ENCODE assay signal across 8 mouse cellular contexts in genomic region chr6:100218541-100219341, GRCm38 (mm10).
A peak's percentile ranks its signal among the peaks of the same experiment; 100 is the strongest.
DNase-seq lines count a peak whose midpoint lies in the region; ATAC-seq and TF ChIP-seq lines count a peak whose summit lies in the region.

No protein-coding gene starts in this region.

- H3K27me3 ChIP-seq in liver, adult 2 months (ENCODE audit: control insufficient read depth, insufficient read depth, low read length): no peaks in the 10 kb centered on the region
- H3K27me3 ChIP-seq in liver, embryonic 12.5 days (replicated peaks): peaks cover 9% of the 10 kb centered on the region; the same call in 1 of the 2 replicates
- H3K27me3 ChIP-seq in forebrain, embryonic 15.5 days: no peaks in the 10 kb centered on the region
- H3K27me3 ChIP-seq in heart, postnatal 0 days (ENCODE audit: control insufficient read depth, insufficient read depth, low read length): no peaks in the 10 kb centered on the region
- peaks cover 9% of the 10 kb centered on the region; the same call in 1 of the 2 replicates for H3K27me3 ChIP-seq in limb, embryonic 15.5 days

- no peaks in the 10 kb centered on the region for H3K9me3 ChIP-seq in liver, embryonic 12.5 days (replicated peaks)
- H3K9me3 ChIP-seq in forebrain, embryonic 15.5 days: no peaks in the 10 kb centered on the region
- H3K9me3 ChIP-seq in heart, postnatal 0 days (replicated peaks; ENCODE audit: control insufficient read depth, low read length): no peaks in the 10 kb centered on the region
- no peaks in the 10 kb centered on the region for H3K9me3 ChIP-seq in limb, embryonic 15.5 days

- no peak overlapping the region for H3K27ac ChIP-seq in liver, adult 2 months (replicated peaks; ENCODE audit: insufficient read depth, low read depth, low read length)
- no peak overlapping the region for H3K27ac ChIP-seq in liver, embryonic 12.5 days
- H3K27ac ChIP-seq in forebrain, embryonic 15.5 days (replicated peaks): peak overlapping the region; percentile 41; the same call in 1 of the 2 replicates
- peak overlapping the region; percentile 37 for H3K27ac ChIP-seq in heart, postnatal 0 days (ENCODE audit: low read depth)
- peak overlapping the region; percentile 75 for H3K27ac ChIP-seq in limb, embryonic 15.5 days

- 41% methylated on average over 13 of the region's 13 CpGs for WGBS in liver, adult 2 months
- WGBS in liver, embryonic 12.5 days (ENCODE audit: insufficient replicate concordance): 67% methylated on average over 13 of the region's 13 CpGs
- 27% methylated on average over 13 of the region's 13 CpGs for WGBS in forebrain, embryonic 15.5 days
- WGBS in heart, postnatal 0 days: 46% methylated on average over 13 of the region's 13 CpGs
- WGBS in limb, embryonic 15.5 days: 34% methylated on average over 13 of the region's 13 CpGs

- no peak for TF ChIP-seq POLR2A in liver, adult 2 months (IDR thresholded peaks at IDR 0.05; ENCODE audit: extremely low read depth, insufficient read depth, low read length)

- no peaks in the 10 kb centered on the region for H3K79me2 ChIP-seq in liver, adult 2 months (ENCODE audit: control insufficient read depth, insufficient read depth, low read length)

- DNase-seq in liver, adult 2 months (ENCODE audit: extremely low read depth, low read depth, low spot score): peak; percentile 95
- peak; percentile 77 for DNase-seq in heart, postnatal 0 days (ENCODE audit: low spot score)
- peak; percentile 67 to 88 for DNase-seq in kidney, postnatal 25 days
- DNase-seq in retina, embryonic 14.5 days (ENCODE audit: low spot score): peak; percentile 59
- DNase-seq in yolk sac, embryonic 10.5 days (ENCODE audit: low spot score): no peak

- no peak for TF ChIP-seq EP300 in heart, postnatal 0 days (IDR thresholded peaks at IDR 0.05; ENCODE audit: low read depth)

- no peaks in the 10 kb centered on the region for H3K36me3 ChIP-seq in liver, adult 2 months (ENCODE audit: control insufficient read depth, insufficient read depth, low read length)
- H3K36me3 ChIP-seq in liver, embryonic 12.5 days: no peaks in the 10 kb centered on the region
- H3K36me3 ChIP-seq in forebrain, embryonic 15.5 days: no peaks in the 10 kb centered on the region
- no peaks in the 10 kb centered on the region for H3K36me3 ChIP-seq in heart, postnatal 0 days (replicated peaks; ENCODE audit: control insufficient read depth, insufficient read depth, low read length)
- no peaks in the 10 kb centered on the region for H3K36me3 ChIP-seq in limb, embryonic 15.5 days

- no peak for TF ChIP-seq CTCF in liver, adult 2 months (IDR thresholded peaks at IDR 0.05; ENCODE audit: low read depth, low read length)
- no peak for TF ChIP-seq CTCF in heart, postnatal 0 days (IDR thresholded peaks at IDR 0.05; ENCODE audit: low read depth)

- H3K4me3 ChIP-seq in liver, adult 2 months (ENCODE audit: insufficient read depth, low read depth, low read length): no peak overlapping the region
- no peak overlapping the region for H3K4me3 ChIP-seq in liver, embryonic 12.5 days
- H3K4me3 ChIP-seq in forebrain, embryonic 15.5 days: no peak overlapping the region
- H3K4me3 ChIP-seq in heart, postnatal 0 days (ENCODE audit: low read depth, low read length): no peak overlapping the region
- H3K4me3 ChIP-seq in limb, embryonic 15.5 days: no peak overlapping the region

- no peak overlapping the region for H3K4me2 ChIP-seq in liver, embryonic 12.5 days
- no peak overlapping the region for H3K4me2 ChIP-seq in forebrain, embryonic 15.5 days (replicated peaks)
- no peak overlapping the region for H3K4me2 ChIP-seq in heart, postnatal 0 days (ENCODE audit: low read depth, low read length)
- H3K4me2 ChIP-seq in limb, embryonic 15.5 days: no peak overlapping the region

- ATAC-seq in liver, embryonic 12.5 days: no peak
- ATAC-seq in forebrain, embryonic 15.5 days (replicated peaks): peak; percentile 87
- peak; percentile 68 for ATAC-seq in heart, postnatal 0 days (ENCODE audit: insufficient read depth, low read depth)
- peak; percentile 83 for ATAC-seq in limb, embryonic 15.5 days (ENCODE audit: insufficient number of reproducible peaks, low FRiP score, low TSS enrichment, low read depth)

- peaks cover 6% of the 10 kb centered on the region; the same call in 1 of the 2 replicates for H3K4me1 ChIP-seq in liver, adult 2 months (ENCODE audit: control insufficient read depth, insufficient read depth, low read length)
- peaks cover 28% of the 10 kb centered on the region for H3K4me1 ChIP-seq in liver, embryonic 12.5 days
- peaks cover 14% of the 10 kb centered on the region for H3K4me1 ChIP-seq in forebrain, embryonic 15.5 days
- peaks cover 39% of the 10 kb centered on the region for H3K4me1 ChIP-seq in heart, postnatal 0 days (ENCODE audit: control insufficient read depth, insufficient read depth)
- peaks cover 68% of the 10 kb centered on the region for H3K4me1 ChIP-seq in limb, embryonic 15.5 days

- no peak overlapping the region for H3K9ac ChIP-seq in liver, adult 2 months (ENCODE audit: low read depth, low read length)
- no peak overlapping the region for H3K9ac ChIP-seq in liver, embryonic 12.5 days
- H3K9ac ChIP-seq in forebrain, embryonic 15.5 days (replicated peaks): no peak overlapping the region
- no peak overlapping the region for H3K9ac ChIP-seq in heart, postnatal 0 days (replicated peaks; ENCODE audit: low read depth, low read length)
- no peak overlapping the region for H3K9ac ChIP-seq in limb, embryonic 15.5 days

Comparison
In these comparisons a context has a peak if more than half of its experiments do, and no peak if none do; other contexts are left out.
1. H3K27ac ChIP-seq: peak in forebrain, embryonic 15.5 days (single experiment), heart, postnatal 0 days (single experiment) and limb, embryonic 15.5 days (single experiment); none in liver, adult 2 months (single experiment) and liver, embryonic 12.5 days (single experiment).